Mouse (Mus musculus) thymus, postnatal 14 days (tissue): ENCODE results near the gene Des.

Experiments used
- DNase-seq: peaks from one replicate; pipeline ENCODE4 v3.0.0; 2021

Gene Des

DNA sequence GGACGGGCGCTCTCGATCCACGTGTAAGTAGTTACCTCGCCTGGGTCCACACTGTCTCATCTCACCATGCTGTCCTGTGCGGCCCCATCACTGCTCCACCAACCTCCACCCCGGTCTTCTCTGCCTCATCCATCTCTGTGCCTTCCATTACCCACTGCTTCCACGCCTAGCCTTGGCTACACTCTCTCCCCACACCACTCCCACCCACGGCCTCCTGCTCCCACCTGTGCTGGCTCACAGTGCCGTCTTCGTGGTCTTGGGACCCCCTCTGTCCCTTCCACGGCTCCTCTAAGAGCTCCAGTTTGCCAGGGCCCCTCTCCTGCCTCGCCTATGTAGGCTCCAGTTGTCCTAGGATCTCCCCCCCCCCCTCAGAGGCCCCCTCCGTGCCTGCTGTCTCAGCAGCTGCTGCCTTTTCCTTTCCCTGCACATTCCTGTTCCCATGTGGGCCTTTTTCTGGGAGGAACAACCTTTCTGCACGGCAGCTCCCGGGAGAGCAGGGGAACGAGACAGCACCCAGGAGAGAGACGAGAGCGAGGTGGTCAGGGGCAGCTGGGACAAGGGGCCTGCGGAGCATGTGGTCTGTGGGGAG, 25.1 kb downstream of the Des start:
- DNase-seq, result no peak

DNA sequence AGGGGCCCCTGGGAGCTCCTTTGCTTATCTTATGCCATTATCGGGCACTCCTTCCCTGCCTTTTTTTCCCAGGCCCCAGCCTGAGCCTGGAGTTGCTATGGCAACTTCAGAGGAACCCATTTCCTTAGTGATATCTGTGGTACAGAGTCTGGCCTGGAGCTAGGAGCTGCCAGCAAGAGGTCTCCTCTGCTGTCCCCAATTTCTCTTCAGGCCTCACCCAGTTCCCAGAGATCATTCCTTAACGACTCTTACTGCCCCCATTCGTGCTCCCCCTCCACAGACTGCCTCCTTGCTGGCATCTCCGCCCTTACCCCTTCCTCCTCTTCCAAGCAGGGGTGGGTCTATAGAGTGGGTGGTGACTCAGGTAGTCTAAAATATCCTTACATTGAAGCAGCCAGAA, 26.0 kb downstream of the Des start:
- DNase-seq, result no peak

DNA sequence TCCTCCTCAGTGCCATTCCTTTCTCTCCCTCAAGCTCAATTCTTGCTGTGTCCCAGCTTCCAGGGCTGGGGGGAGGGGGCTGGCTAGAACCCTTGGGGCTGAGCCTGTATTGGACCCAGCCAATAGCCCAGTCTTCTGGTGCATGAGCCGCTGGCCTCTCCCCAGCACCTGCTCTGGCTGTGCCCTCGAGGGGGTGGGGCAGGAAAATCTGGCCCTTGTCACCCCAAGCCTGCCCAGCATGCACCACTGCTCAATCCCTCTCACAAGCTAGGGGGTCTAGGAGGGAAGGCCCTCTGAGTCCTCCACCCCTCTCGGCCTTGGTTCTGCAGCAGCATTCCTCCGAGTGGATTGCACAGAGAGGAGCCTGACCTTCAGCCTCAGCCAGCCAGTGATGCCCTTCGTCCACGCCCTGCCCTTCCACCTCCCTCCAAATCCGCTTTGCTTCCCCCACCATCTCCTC, 27.4 kb downstream of the Des start:
- no peak for DNase-seq

DNA sequence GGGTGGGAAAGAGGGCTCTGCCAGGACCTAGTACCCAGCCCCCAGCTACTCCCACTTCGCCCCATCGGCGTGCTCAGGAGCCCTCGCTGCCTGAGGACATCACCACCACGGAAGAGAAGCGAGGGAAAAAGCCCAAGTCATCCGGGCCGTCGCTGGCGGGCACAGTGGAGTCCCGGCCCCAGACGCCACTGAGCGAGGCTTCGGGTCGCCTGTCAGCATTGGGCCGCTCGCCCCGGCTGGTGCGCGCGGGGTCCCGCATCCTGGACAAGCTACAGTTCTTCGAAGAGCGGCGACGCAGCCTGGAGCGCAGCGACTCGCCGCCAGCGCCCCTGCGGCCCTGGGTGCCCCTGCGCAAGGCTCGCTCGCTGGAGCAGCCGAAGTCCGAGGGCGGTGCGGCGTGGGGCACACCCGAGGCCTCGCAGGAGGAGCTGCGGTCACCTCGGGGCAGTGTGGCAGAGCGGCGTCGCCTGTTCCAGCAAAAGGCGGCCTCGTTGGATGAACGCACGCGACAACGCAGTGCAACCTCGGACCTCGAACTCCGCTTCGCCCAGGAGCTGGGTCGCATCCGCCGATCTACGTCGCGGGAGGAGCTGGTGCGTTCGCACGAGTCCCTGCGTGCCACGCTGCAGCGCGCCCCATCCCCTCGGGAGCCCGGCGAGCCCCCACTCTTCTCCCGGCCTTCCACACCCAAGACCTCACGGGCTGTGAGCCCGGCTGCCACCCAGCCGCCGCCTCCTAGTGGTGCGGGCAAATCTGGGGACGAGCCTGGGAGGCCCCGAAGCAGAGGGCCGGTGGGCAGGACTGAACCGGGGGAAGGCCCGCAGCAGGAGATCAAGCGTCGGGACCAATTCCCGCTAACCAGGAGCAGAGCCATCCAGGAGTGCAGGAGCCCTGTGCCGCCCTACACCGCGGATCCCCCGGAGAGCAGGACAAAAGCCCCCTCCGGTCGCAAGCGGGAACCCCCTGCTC, 28.1 kb downstream of the Des start:
- DNase-seq, result no peak

DNA sequence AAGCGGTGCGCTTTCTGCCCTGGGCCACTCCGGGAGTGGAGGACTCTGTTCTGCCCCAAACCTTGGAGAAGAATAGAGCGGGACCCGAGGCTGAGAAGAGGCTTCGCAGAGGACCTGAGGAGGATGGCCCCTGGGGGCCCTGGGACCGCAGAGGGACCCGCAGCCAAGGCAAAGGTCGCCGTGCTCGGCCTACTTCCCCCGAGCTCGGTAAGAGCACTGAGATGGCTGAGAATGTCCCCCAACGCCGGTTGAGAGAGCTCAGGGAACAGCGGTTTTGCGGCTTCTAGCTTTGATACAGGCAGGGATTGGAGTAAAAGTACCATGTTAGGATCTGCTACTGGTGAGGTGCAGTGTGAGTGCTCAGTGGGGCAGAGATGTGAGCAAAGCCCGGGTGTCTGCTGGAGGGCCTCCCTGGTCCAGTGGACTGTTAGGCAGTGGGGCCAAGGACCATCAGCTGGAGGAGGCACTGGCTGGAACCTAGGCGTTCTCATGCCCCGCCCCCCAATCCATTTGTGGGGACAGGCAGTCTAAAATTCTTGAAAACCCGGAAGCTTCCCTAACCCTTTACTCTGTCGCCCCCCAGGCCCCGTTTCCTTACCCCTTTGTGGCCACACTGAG, 28.9 kb downstream of the Des start:
- no peak for DNase-seq

DNA sequence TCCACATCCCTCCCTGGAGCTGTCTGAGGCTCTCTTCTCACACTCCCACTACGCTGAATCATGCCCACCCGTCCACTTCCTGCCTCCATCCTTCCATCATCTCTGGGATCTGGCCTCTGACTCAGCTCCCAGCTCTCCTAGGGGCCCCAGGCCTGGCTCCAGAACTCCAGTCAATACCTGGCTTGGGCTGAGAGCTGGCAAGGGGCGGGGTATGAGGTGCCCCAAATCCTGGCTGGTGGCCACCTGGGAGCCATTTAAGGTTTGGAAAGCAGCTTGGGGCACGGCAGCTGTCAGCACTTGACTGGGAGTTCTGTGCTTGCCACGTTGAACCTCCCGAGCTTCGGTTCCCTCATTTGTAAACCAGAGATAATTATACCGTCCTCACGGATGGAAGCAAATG, 33.0 kb downstream of the Des start:
- no peak for DNase-seq

DNA sequence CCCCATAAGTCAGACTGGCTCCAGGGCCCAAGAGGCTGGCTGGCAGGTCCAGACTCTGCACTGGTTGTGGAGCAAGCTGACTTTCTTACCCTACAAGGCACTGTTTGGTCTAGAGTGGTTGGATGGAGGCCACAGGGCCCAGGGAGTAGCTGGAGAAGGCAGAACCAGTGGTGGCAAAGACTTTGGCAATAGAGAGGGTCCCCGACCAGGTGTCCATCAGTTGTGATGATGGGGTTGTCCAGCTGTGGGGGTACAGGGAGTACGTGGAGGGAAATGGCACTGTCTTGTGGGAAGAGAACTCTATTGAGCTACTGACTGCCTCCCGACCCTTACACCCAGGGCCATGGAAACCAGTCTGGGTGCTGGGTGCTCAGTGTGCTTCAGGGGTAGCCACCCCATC, 33.7 kb downstream of the Des start:
- DNase-seq, result no peak

DNA sequence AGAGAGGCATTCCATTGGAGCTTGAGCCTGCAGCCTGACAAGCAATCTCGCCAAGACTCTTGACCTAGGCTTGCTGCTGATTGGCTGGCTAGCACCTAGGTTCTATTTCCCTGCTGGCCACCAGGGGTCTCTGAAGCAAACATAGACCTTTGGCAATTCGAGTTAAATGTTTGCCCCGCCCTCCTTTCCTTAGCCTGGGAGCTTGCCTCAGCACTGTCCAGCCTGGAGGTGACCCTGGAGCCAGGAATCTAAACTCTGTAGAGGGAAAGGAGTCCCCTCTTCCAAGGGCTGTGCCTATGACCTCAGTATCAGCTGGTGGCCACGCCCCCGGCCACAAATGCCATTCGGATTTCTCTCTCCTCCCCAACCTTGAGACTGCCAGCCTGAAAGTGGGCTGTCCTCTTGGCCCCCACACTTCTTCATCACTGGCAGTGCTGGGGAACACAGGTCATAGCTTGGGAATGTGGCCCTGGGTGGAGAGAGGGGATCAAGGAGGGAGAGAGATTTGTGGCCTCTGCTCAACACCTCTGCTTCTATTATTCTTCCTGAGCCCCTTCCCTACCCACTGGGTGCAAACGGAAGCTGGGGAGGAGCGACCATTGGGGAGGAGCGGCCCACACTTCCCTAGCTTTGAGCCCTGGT, 38.8 kb downstream of the Des start:
- DNase-seq, result peak; percentile 68

DNA sequence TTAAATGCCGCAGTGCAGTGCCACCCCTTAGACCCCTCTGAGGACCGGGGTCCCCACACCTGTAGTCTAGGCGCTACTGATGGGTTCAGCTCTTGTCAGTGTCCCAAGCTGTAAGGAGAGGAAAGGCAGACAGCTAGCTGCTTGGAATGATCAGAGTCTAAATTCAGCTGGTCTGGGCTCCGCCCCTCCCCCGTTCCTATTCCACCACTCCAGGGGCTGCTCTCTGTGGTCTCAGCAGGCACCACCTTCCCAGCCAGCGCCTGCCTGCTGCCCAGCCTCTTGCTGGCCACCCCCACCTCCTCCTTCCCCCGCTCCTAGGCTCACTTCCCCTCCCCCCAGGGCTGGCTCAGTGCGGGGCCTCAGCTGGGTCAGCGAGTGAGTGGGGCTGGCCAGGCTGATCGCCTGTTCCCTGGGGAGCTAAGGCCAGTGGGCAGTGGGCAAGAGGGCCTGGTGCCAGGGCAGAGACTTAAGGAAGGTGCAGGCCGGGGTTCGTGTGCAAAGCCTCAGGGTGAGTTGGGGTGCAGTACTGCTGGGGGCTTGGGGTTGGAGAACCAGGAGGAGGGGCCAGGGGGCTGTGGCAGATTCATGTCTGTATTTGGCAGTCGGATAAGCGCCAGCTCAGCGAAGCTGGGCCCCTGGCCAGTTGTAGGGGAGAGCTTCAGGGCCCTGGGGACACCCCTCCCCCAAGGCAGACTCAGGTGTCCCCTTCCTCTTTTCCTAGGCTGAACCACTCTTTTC, 39.8 kb downstream of the Des start:
- no peak for DNase-seq

DNA sequence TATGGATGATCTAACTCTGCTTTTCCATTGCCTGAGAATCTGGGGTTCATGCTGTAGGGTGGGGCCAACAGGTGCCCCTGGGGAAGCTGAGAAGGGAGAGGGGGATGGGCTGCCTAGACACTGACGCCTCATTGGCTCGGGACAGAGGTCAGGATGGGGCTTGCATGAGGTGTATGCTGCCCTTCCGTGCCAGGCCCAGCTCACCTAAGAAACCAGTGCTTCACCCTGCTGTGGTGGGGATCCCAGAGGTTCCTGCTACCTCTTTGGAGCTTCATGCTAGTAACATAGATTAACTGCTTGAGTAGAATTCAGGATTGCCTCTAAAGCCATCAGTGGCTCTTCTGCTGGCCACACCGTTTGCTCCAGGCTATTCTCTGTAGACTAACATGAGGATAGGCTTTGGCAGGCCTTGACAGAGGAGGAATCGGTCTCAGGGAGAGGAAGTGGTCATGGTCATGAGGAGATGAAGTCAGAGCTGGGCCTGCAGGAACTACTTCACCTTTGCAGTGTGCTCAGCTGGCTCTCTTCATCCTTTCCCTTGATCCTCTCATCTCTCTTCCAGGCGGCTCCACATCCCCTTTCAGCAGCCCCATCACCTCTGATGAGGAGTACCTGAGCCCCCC, 40.5 kb downstream of the Des start:
- DNase-seq, result no peak

DNA sequence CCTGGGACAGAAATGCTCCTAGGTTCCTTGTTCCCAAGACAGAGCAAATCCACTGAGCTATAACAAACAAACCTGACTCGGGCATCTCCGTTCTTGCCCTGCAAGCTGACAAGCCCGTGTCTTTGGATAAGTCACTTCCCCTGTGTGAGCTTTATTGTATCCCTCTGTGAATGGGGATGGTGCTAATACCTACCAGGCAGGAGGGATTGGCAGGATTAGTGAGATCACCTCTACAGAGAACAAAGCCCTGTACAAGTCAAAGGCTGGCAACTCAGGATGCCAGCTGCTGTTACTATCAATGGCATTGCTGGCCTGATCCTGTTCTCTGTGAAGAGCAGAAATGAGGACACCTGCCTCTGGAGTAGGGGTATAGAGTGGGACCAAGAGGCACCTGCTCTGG, 45.4 kb downstream of the Des start:
- no peak for DNase-seq

DNA sequence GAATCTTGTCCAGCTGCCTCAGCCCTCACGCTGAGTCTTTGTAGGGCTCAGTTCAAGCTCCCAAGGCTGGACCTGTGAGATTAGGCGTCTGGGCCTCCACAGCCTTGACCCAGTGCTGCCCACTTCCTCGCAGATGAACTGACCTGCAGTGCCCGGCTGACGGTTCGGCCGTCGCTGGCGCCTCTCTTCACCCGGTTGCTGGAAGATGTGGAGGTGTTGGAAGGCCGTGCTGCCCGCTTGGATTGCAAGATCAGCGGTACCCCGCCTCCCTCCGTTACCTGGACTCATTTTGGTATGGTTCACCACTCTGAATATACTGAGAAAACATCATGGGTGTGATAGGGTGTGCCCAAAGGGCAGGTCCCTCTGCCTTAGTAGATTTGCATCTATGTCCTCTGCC, 46.0 kb downstream of the Des start:
- no peak for DNase-seq

DNA sequence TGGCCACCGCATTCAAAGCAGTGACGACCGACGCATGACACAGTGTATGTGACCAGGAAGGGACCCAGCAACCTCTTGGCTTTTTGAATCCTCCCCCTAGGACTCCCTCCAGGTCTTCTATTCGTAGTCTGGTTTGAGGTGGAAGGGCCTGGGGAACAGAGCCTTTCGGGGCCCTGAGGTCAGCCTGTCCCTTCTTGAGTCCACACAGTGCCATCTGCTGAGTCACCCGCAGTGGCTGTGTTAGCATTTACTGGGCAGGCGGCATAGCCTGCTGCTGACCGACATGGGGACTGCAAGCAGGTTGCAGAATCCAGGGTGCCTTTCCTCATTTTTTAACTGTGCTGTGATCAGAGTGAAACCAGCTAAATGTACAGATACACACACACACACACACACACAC, 46.9 kb downstream of the Des start:
- no peak for DNase-seq

DNA sequence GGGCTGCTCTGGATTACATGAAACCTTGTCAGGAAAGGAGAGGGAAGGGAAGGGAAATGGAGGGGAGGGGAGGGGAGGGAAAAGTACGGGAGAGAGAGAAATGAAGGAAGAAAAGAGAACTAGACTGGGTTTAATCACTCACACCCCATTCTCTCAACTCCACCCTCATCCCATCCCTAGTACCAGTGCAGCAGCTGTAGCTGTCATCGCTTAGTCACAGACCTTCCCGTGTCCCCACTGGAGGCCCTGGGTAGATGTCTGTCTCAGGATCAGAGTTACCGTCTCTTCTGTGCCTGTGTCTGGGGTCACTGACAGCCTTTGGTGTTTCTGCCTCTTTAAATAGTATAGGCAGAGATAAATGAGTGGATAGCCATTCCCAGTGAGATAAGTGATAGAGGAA, 48.1 kb downstream of the Des start:
- DNase-seq, result no peak

DNA sequence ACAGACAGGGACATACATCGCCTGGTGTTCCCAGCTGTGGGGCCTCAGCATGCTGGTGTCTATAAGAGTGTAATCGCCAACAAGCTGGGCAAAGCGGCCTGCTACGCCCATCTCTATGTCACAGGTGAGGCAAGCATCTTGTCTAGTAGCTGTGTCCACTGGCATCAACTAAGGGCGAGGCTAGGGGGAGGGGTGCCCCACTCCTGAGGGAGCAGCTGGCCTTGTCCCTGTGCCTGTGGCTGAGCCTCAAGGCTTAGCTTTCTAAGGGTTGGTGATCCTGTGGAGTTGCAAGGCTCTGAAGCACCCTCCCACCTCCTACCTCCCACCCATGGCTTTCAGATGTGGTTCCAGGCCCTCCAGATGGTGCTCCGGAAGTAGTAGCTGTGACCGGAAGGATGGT, 49.8 kb downstream of the Des start:
- DNase-seq, result no peak

DNA sequence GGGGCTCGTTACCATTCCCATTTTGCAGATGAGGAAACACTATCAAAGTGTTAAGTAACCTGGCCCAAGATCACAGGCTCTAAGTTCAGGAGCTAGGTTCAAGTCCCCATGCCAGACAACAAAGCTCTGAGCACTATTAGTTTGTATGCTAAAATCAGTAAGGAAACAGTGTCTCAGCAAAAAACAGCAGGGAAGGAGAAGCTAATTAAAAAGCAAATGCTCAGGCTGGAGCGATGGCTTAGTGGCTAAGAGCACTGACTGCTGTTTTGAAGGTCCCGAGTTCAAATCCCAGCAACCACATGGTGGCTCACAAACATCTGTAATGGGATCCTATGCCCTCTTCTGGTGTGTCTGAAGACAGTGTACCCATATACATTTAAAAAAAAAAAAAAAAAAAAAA, 52.1 kb downstream of the Des start:
- DNase-seq, result no peak

DNA sequence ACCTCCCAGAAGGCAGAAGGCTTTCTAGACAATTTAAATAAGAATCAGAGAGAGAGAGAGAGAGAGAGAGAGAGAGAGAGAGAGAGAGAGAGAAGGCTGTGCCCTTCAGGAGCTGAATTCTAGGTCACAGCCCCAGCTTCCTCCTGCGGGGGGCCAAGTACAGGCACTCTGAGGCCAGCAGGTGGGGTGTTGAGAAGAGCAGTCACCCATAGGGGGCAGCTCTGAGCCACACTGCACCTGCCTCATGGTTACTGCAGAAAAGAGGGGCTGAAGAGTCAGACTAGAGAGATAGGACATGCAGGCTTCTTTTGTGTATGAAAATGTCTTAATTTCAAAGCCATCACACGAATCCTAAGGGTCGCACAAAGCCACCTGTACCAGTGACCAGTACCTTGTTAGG, 53.6 kb downstream of the Des start:
- peak; percentile 73 for DNase-seq
